Mouse (Mus musculus) mature B cell (primary cell): ENCODE measurements at regions not wholly inside any gene's neighbourhood (a gene's known extent, or its start where the extent isn't known, plus 50 kb on each side); places are given as distances from the start of the nearest gene placed in this dataset.
"Not testable (repeated sequence)": the region's sequence is repeated elsewhere in the genome, so short reads cannot be mapped to it uniquely, and the experiment has no call there.

ENCODE experiments used
- in situ Hi-C: fragments of 300-500 bp; cut with MboI; formaldehyde crosslinking; loops from 2 replicates; pipeline ENCODE4 v1.14.3; 2019

- in situ Hi-C loops: not testable (repeated sequence)
These were observed 62.4 kb upstream of the Tgm3 start for GRCm38 (mm10) chr2:129949786-129950185.

GRCm38 (mm10) chr2:129952486-129952885 is 59.7 kb upstream of the Tgm3 start:
- in situ Hi-C loops: no loop called here

- in situ Hi-C loops: no loop called here
These were observed 56.9 kb upstream of the Tgm3 start for GRCm38 (mm10) chr2:129955260-129955691.

- in situ Hi-C loops: no loop called here
These were observed 54.0 kb upstream of the Tgm3 start for GRCm38 (mm10) chr2:129958120-129958519.

GRCm38 (mm10) chr2:129960364-129960763 is 51.8 kb upstream of the Tgm3 start:
- in situ Hi-C loops: no loop called here

GRCm38 (mm10) chr2:129961522-129961921 is 50.6 kb upstream of the Tgm3 start:
- in situ Hi-C loops: no loop called here
